Mouse (Mus musculus): ENCODE data around the gene Mphosph8. TPM values are rescaled to one million over a fixed set of nuclear protein-coding genes. Genes with fewer than 3 reads are reported as not detected.

The Mphosph8 gene
- total RNA-seq (2021), result 10 to 100 TPM; 16.4 to 18.2 TPM
- long read RNA-seq, experiment 1, transcript Mphosph8-201 (14 exons, 2,939 nt), result major isoform, 13 of 18 reads
- long read RNA-seq, experiment 1, partial matches to known transcripts, result 1 of 18 reads
- long read RNA-seq, experiment 1, other reads (novel, unspliced or antisense), result 4 of 18 reads
- long read RNA-seq, experiment 2, transcript Mphosph8-201 (14 exons, 2,939 nt), result major isoform, 23 of 31 reads
- long read RNA-seq, experiment 2, partial matches to known transcripts, result 3 of 31 reads
- long read RNA-seq, experiment 2, other reads (novel, unspliced or antisense), result 5 of 31 reads

DNA sequence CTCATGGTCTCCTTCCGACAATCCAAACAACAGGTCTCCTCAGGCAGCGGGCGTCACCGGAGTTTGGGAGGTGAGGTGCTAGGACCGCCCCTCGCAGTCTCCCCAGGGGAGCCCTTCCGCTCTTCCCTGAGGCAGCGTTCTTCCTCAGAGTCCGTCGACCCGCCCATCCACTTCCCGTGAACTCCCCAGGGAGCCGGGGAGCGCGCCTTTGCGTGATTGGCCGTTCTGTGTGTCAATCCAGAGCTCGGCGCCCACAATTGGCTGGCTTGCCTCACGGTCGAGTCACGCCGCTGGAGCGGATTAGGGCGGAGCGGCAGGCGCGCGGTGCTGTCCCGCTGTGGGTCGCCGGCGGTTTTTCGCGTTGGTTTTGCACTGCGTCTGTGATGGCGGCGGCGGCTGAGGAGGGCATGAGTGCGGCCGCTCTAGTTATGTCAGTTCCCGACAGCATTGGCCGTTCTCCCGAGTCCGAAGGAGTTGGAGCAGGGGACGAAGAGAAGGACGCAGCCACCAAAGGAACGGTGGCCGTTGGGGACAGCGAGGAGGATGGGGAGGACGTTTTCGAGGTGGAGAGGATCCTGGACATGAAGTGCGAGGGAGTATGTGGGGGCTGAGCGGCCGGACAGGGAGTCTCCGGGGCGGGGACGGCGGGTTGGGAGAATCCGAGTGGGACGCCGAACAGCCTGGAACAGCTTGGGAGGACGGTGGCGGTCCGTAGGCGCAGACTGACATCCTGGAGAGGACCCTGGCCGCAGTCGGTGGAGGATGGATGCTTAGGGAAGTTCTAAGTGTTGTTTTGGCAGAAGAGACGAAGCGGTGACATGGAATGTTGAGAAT is at the start of gene Mphosph8:
Mphosph8 (plus strand) TSS at position 280 of the 834 bp plus-strand sequence.
- intact Hi-C loops (cut with DNase I; ENCODE audit: low total_unique reads), result no loop called here
- peak; percentile 99 for DNase-seq

DNA sequence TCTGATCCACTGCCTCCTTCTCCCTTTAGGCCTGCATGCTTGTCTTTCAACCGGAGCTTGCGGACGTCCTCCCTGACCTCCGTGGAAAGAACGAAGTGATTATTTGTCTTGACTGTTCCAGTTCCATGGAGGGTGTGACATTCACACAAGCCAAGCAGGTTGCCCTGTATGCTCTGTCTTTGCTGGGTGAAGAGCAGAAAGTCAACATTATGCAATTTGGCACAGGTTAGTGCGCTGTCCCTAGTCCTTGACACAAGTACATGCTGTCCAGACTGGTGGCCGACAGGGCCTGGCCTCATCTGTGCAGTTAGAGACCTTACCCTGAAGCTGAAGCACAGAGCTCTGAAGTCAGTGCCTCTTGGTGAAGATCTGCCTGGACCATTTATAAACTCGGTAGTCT is 47.6 kb upstream of the Mphosph8 start:
- DNase-seq, result no peak
- intact Hi-C loops (cut with DNase I; ENCODE audit: low total_unique reads), result no loop called here

DNA sequence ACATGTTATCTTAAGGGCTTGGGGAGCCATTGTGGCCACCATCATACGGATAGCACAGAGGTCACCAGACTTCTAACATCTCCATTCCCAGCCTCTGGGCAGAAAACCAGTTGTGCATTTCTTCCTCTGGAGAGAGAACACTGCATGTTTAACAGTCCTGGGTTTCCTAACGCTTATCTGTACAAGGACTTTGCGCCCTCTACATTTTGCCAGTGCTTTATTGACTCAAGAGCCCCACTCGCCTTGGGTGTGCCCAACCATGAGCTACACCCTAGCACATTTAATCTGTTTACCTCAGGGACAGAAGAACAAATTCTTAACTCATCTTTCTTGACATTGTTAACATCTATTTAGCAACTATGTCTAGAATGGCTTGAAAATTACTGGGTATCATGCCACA is 41.8 kb upstream of the Mphosph8 start:
- DNase-seq, result no peak
- intact Hi-C loops (cut with DNase I; ENCODE audit: low total_unique reads), result no loop called here

DNA sequence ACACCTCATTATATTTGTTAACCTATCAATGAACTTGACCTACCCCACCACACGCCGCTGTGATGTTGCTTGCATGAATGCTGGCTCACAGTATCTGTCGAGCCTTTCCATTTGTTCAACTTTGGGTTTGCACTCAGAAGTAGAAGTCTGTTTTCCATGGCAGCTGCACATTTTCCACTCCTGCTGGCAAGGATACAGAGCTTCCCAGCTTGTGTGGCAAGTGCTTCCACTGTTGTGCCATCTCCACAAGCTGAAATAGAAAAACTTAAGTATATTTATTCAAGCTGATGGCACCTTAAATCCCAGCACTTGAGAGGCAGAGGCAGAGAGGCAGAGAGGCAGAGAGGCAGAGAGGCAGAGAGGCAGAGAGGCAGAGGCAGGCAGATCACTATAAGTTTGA is 39.7 kb upstream of the Mphosph8 start:
- no peak for DNase-seq
- intact Hi-C loops (cut with DNase I; ENCODE audit: low total_unique reads), result no loop called here

DNA sequence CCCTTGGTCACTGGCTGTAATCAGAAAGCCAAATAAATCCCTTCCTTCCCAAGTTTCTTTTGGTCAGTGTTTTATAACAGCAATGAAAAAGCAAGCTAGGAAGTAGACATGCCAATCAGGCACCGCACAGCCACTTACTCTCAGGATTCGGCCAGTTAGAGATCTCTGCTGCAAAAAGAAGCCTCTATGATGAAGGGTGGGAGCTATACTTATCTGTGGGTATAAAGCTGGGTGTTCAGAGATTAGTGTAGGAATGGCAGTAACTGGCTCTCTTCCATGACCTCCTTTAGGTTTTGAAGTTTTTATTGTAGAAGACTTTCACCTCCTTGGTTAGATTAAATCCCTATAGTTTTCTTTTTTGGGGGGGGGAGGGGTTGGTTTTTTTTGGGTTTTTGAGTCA is 36.9 kb upstream of the Mphosph8 start:
- intact Hi-C loops (cut with DNase I; ENCODE audit: low total_unique reads), result no loop called here
- no peak for DNase-seq

DNA sequence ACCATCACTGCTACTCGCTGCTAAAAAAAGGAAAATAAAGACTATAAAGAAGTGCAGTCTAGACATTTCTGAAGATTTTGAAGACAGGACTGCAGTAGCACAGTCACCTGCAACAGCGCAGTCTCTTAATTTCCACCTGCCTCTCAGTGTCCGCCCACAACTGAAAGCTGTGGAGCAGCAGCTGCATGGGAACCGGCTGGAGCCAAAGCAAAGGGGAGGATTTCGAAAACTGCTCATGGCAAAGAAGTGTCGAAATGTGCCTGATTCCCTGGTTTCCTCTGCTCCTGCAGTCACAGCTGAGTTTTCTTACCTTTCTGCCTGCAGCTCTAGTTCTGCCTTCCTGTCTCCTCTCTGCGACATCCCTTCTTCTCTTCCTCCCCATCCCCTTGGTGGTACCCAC is 20.8 kb upstream of the Mphosph8 start:
- intact Hi-C loops (cut with DNase I; ENCODE audit: low total_unique reads), result no loop called here
- no peak for DNase-seq

DNA sequence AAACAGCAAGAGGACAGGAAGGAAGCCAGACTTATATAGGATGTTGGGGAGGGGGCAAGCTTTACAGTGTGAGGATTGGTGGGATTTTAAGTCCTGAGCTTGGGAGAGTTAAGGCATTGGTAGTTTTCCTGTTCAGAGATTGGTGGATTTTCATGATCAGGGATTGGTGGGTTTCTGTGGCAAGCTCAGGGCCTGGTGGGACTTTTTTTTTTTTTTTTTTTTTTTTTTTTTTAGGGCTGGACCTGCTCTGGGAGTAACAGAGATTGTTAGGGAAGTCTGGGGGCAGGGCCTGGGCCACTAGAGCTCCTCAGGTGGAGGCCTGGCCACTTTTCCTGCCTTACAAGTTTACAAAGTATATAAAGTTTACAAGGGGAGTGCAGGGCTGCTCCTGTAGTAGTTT is 18.6 kb upstream of the Mphosph8 start:
- intact Hi-C loops (cut with DNase I; ENCODE audit: low total_unique reads), result no loop called here
- no peak for DNase-seq

DNA sequence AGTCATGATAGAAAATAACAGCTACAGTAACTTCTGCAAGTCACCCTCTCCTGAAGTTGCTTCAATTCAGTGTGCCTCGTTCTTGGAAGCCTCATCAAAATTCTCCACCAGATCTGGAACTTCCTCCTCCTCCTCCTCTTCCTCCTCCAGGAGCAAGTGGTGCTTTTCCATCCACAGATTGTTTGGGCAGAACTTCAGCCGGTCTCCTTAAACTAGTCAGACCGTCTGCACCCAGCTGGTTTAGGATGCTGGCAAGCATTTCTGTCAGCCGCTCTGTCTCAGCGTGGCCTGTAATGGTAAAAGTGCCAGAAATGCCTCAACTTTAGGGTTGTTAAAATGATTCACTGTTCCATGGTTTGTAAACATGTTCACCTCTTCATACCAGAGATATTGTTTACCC is 2.4 kb upstream of the Mphosph8 start:
- DNase-seq, result no peak
- intact Hi-C loops (cut with DNase I; ENCODE audit: low total_unique reads), result no loop called here

DNA sequence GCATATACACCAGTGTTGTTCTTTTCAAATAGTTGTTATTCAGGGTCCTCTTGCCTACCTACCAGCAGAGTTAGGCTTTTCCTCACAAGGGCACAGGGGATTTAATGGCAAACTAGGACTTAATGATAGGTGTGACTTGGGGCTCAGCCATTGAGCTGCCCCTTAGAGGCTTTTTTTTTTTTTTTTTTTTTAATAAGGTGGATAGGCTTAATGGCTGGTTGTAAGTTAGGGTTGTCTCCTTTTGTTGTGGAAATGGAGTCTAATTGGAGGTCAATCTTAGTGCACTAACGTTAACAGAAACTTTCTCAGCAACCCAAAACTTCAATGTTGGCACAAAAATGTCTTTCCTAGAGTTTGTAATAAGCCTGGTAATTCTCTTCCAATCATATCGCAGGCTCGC is 1.1 kb upstream of the Mphosph8 start:
- DNase-seq, result no peak
- intact Hi-C loops (cut with DNase I; ENCODE audit: low total_unique reads), result no loop called here

DNA sequence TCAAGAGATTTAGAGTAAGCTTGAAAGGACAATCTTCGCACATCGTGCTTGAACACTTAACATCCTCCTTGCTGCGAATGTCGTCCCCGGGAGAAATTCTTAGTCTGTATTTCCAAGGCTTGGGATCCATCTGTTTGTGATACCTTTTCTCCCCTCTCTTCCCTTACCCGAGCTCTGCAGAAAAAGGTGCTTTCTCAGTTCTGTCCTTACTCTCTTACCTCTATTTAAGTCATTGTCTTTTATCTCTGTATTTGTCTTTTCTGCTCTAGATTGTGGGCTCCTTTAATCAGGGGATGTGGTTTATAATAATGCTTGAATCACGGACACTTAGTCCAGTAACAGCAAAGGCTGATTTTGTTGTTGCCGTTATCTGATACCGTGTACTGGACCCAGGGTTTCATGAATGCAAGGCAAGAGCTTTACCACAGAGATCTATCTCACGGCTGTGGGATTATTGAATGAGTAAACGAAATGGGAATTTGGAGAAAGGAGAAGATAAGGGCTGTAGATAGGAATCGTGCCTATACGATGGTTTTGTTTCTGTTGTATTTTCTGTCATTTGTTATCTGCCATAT is 1.1 kb downstream of the Mphosph8 start:
- intact Hi-C loops (cut with DNase I; ENCODE audit: low total_unique reads), result no loop called here

DNA sequence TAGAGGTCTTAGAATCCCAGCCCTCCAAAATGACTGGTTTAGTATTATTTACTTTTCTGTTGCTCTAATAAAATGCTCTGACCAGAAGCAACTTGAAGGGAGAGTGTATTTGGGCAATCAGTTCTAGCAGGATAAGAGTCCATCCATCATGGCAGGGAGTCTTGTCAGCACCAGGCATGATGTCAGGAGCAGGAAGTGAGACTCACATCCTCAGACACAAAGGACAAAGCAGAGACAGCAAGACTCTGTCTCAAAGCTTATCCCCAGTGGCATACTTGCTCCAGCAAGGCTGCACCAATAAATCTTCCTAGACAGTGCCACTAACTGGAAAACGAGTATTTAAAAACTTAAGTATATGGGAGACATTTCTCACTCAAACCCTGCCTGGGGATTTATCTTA is 17.4 kb downstream of the Mphosph8 start:
- DNase-seq, result no peak
- intact Hi-C loops (cut with DNase I; ENCODE audit: low total_unique reads), result no loop called here

More for the DNA sequence above, 1.1 kb downstream of the Mphosph8 start:
- DNase-seq, result no peak

DNA sequence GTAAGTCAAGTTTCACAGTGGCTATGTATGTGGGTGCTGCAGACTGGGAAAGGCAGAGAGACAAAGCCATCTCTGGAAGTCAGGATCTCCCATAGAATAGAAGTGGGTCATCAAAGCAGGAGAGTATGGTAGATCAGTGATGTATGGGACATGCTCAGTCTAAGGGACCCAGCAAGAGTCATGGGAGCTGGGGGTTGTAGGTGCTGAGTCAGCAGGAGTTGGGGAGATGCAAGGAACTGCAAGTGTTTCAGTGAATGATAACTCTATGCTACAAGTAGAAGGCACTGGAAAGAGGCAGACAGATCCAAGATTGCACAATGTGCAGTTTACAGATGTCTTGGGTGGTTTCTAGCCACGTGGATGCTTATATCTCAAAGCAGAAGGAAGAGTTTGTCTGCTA is 21.1 kb downstream of the Mphosph8 start:
- DNase-seq, result no peak
- intact Hi-C loops (cut with DNase I; ENCODE audit: low total_unique reads), result no loop called here

DNA sequence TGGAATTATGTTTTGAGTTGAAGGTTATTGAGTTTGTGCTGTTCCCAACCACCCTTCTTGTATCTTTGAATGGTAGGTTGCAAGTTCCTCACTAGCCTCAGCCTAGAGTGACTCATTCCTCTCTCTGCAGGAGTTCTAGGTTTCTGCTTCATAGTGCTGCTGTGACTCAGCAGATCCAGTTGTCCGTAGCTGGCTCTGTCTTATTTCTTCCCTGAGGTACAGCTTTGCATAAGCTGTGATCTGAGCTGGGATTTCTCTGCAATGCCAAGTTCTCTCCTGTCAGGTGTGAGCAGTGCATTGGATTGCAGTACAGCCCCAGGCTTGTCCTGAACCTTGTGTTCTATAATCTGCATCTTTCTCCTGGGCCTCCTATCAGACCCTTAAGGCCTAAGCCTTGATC is 21.7 kb downstream of the Mphosph8 start:
- DNase-seq, result no peak
- intact Hi-C loops (cut with DNase I; ENCODE audit: low total_unique reads), result loop anchor here (10.0 kb wide), 1 partner anchor 105 kb away; no protein-coding TSS in a partner anchor

DNA sequence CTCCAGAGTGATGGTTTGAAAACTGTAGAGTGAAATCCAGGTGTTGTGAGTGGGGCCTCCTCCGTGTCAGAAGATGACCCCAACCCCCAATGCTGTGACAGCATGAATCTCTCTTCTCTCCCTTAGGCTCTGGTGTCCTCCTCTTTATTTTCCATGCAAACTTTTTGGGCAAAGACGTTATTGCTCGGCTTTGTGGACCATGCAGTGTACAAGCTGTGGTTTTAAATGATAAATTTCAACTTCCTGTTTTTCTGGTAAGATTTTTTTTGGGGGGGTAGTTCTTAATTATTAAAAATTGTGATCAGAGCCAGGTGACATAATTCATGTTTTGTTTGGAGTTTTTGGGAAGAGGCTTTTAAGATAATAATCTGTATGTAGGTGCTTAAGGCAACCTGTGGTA is 27.4 kb downstream of the Mphosph8 start:
- DNase-seq, result no peak
- intact Hi-C loops (cut with DNase I; ENCODE audit: low total_unique reads), result loop anchor here (10.0 kb wide), 1 partner anchor 99 kb away; no protein-coding TSS in a partner anchor

DNA sequence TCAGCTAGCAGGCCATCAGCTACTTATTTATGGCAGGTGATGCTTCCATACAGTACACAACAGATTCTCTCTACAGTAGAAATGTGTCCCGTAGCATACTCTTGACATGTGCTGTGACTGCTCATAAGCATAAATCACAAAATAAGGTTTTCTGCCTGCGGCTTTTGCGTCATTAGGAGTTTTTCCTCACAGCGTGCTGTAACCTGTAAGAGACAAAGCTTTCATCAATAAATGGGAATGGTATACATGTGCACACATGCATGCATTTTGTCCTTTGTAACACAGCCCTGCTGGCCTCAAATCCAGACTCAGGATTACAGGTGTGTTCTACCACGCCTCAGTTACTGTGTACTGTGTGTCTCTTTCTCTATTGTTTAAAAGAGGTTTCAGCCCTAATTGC is 29.8 kb downstream of the Mphosph8 start:
- DNase-seq, result no peak
- intact Hi-C loops (cut with DNase I; ENCODE audit: low total_unique reads), result loop anchor here (10.0 kb wide), 1 partner anchor 97 kb away; no protein-coding TSS in a partner anchor

DNA sequence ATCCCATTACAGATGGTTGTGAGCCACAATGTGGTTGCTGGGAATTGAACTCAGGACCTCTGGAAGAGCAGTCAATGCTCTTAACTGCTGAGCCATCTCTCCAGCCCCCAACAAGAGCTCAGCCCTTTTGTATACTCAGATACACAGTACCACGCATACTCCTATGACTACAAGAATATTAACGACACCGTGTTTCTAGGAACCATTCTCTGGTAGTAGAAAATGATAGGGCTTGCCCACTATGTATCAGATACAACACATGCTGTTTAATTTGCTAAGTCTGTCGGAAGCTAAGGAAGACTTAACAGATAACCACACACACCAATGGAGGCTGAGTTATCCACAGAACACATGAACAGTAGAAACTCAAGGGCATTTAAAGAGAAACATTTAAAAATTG is 34.6 kb downstream of the Mphosph8 start:
- intact Hi-C loops (cut with DNase I; ENCODE audit: low total_unique reads), result no loop called here
- DNase-seq, result no peak

DNA sequence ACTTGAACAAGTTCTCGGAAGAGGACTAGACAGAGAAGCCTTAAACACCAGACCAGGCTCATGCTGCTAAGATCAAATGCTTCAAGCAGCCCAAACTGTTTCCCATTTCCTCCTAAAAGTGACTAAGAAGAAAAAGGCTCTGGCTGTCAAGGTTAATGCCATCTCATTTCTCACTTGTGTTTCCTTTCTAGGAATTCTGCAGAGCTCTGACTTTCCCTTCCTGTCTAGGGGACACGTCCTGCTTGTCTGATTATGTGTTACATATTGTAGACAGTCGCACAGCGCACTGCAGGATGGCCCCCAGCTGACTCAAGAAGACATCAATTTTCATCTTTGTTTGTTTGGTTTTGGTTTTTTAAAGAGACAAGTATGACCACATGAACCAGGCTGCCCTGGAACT is 37.6 kb downstream of the Mphosph8 start:
- no peak for DNase-seq
- intact Hi-C loops (cut with DNase I; ENCODE audit: low total_unique reads), result no loop called here

DNA sequence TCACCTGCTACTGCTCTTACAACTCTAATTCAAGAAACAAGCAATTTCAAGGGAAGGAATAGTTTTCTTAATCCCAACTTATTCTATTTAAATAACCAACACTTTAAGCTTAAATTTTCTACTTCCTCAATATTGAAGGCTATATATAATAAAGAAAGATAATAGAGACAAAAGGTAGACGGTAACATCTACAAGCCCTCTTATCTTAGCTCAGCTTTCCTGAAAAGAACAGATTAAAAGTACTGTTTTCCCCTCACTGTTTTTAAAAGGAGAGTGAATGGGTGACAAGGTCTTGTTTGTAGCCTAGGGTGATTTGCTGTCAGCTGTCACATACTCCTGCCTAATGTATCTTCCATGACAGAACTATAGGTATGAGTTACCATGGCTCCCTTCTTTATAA is 58.4 kb downstream of the Mphosph8 start:
- intact Hi-C loops (cut with DNase I; ENCODE audit: low total_unique reads), result no loop called here
- no peak for DNase-seq

DNA sequence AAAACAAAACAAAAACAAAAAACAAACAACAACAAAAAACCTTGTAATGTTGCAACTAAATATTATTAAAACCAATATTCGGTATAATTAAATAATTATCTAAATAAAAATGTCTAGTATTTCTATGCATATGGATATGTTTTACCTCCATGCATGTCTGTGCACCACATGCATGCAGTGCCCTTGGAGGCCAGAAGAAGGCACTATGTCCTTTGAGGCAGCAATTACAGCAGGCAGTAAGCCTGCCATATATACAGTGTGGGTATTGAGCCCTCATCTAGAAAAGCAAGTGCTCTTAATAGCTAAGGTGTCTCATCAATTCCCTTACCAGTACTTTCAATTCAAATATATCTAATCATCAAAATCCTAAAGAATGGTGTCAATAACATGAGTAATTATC is 72.1 kb downstream of the Mphosph8 start:
- DNase-seq, result no peak

More for the DNA sequence above, 72.1 kb downstream of the Mphosph8 start:
- intact Hi-C loops (cut with DNase I; ENCODE audit: low total_unique reads), result no loop called here
